Mouse (Mus musculus): Measurements from ENCODE around the gene Cend1. TPM values are rescaled to one million over a fixed set of nuclear protein-coding genes. Genes with fewer than 3 reads are reported as not detected.
A peak's percentile ranks its signal among the peaks of the same experiment; 100 is the strongest.
"Not testable (repeated sequence)": the region's sequence is repeated elsewhere in the genome, so short reads cannot be mapped to it uniquely, and the experiment has no call there.

Cend1 gene
- polyA plus RNA-seq, 1 experiment from 2014 or later: 8.9 TPM

- Histone ChIP-seq H3K36me3 (peaks cover 45% of the 10 kb centered on the region), H3K4me3 (peak overlapping the region; percentile 22; the same call in 1 of the 2 replicates), H3K27me3 (ENCODE audit: low read depth, poor library complexity, severe bottlenecking) (no peaks in the 10 kb centered on the region), H3K27ac (replicated peaks) (peak overlapping the region; percentile 69), H3K9me3 (replicated peaks) (no peaks in the 10 kb centered on the region), H3K4me1 (peaks cover 16% of the 10 kb centered on the region)
- DNase-seq (ENCODE audit: low spot score): peak; percentile 87
- 14% methylated on average over 11 of the region's 11 CpGs for WGBS
Measured at GRCm38 (mm10) chr7:141408833-141409232, 20.5 kb downstream of the Cend1 start.

- not testable (repeated sequence) for DNase-seq (ENCODE audit: low spot score); H3K27me3 ChIP-seq (ENCODE audit: low read depth, poor library complexity, severe bottlenecking); H3K4me3 ChIP-seq; H3K4me1 ChIP-seq; H3K27ac ChIP-seq (replicated peaks); H3K9me3 ChIP-seq (replicated peaks)
- whole genome bisulfite sequencing: 96% methylated on average over 7 of the region's 7 CpGs
- H3K36me3 ChIP-seq: peaks cover 53% of the 10 kb centered on the region
Measured at GRCm38 (mm10) chr7:141407670-141408069, 21.6 kb downstream of the Cend1 start.

GRCm38 (mm10) chr7:141405466-141405865 lies 23.8 kb downstream of the Cend1 start:
- Histone ChIP-seq H3K36me3 (peaks cover 70% of the 10 kb centered on the region), H3K9me3 (replicated peaks) (no peaks in the 10 kb centered on the region), H3K27me3 (ENCODE audit: low read depth, poor library complexity, severe bottlenecking) (no peaks in the 10 kb centered on the region), H3K4me1 (peaks cover 6% of the 10 kb centered on the region), H3K27ac (replicated peaks) (no peak overlapping the region), H3K4me3 (no peak overlapping the region)
- DNase-seq (ENCODE audit: low spot score): no peak
- 82% methylated on average over 4 of the region's 4 CpGs for WGBS

DNA sequence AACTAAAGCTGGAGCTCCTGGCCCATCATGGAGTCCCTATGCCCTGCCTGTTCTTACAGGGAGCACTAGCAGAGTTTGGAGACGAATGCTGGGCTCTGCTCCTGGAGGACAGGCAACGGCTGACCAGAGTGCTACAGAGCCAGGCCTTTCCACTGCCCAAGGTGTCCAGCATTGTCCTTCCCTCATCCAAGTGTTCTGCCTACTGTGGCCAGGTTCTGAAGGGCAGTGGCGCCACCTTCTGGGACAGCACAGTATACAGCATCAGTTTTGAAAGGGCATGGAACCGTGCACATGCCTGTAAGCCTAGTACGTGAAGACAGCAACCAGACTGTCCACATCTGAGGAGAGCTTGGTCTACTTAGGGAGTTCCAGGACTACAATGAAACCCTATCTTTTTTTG lies 26.0 kb downstream of the Cend1 start:
- H3K4me1 ChIP-seq: no peaks in the 10 kb centered on the region

GRCm38 (mm10) chr7:141395348-141395747 lies 33.9 kb downstream of the Cend1 start:
- Histone ChIP-seq H3K4me1 (peaks cover 21% of the 10 kb centered on the region), H3K27ac (replicated peaks) (no peak overlapping the region), H3K4me3 (no peak overlapping the region), H3K27me3 (ENCODE audit: low read depth, poor library complexity, severe bottlenecking) (peaks cover 11% of the 10 kb centered on the region; the same call in 1 of the 2 replicates), H3K9me3 (replicated peaks) (no peaks in the 10 kb centered on the region), H3K36me3 (peaks cover 45% of the 10 kb centered on the region)
- 71% methylated on average over 1 of the region's 1 CpGs for WGBS
- no peak for DNase-seq (ENCODE audit: low spot score)

More for the DNA sequence above, 26.0 kb downstream of the Cend1 start:
- 51% methylated on average over 5 of the region's 5 CpGs for WGBS
- Histone ChIP-seq H3K9me3 (replicated peaks) (no peaks in the 10 kb centered on the region), H3K36me3 (peaks cover 70% of the 10 kb centered on the region), H3K27me3 (ENCODE audit: low read depth, poor library complexity, severe bottlenecking) (no peaks in the 10 kb centered on the region), H3K27ac (replicated peaks) (no peak overlapping the region), H3K4me3 (peak overlapping the region; percentile 9; the same call in 1 of the 2 replicates)
- peak; percentile 54 for DNase-seq (ENCODE audit: low spot score)

GRCm38 (mm10) chr7:141394771-141395170 lies 34.5 kb downstream of the Cend1 start:
- 18% methylated on average over 6 of the region's 6 CpGs for WGBS
- peak; percentile 80 for DNase-seq (ENCODE audit: low spot score)
- Histone ChIP-seq H3K27ac (replicated peaks) (no peak overlapping the region), H3K36me3 (peaks cover 39% of the 10 kb centered on the region), H3K27me3 (ENCODE audit: low read depth, poor library complexity, severe bottlenecking) (peaks cover 16% of the 10 kb centered on the region; the same call in 1 of the 2 replicates), H3K4me1 (peaks cover 21% of the 10 kb centered on the region), H3K9me3 (replicated peaks) (no peaks in the 10 kb centered on the region), H3K4me3 (no peak overlapping the region)

DNA sequence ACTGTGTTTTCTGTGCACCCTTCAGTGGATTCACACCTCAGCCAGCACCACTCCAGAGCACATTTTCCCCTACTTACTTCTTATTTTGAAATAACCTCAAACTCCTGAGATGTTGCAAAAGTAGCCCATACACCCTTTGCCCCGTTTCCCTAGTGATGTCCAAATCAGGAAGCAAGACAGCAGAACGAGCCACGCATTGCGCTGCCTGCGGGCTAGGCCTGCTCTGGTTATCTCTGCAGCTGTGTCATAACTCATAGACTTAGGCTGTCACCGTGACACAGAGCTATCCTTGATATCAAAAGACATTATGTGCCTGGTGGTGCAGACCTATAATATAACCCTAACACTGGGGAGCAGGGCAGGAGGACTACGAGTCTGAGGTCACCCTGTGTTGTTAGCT lies 35.1 kb downstream of the Cend1 start:
- peaks cover 33% of the 10 kb centered on the region for H3K36me3 ChIP-seq
- peaks cover 21% of the 10 kb centered on the region for H3K4me1 ChIP-seq
- WGBS: 90% methylated on average over 7 of the region's 7 CpGs
- H3K27ac ChIP-seq (replicated peaks): no peak overlapping the region
- no peak overlapping the region for H3K4me3 ChIP-seq
- no peak for DNase-seq (ENCODE audit: low spot score)
- peaks cover 22% of the 10 kb centered on the region; the same call in 1 of the 2 replicates for H3K27me3 ChIP-seq (ENCODE audit: low read depth, poor library complexity, severe bottlenecking)
- H3K9me3 ChIP-seq (replicated peaks): no peaks in the 10 kb centered on the region

DNA sequence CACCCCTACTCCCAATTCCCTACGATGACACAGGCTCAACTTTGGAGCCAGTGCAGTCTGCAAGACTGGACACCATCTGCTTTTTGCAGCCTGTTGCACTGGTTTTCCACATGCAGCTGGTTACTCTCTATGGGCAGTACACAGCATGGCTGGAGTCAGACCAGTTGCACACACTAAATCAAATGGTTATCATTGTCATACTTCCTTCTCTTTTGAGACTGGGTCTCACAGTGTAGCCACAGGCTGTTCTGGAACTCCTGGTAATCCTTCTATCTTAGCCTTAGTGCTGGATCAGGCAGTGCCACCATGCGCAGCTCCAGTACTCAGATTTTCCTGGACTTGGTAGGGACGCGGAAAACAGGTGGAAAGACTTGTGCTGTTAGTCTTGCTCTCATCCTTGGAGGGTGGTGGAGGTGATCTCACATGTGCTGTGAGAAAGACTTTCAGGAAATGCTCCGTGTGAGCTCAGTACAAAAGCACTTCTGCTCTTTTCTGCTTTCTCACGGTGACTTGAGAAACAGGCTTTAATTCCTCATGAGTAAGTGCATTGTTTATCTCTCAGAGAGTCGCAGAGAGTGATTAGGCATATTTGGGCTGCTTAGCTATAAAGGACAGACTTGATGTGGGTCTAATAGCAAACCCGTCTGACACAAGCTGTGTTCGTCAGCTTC lies 36.6 kb downstream of the Cend1 start:
- Histone ChIP-seq H3K4me3 (peak overlapping the region; percentile 80), H3K27ac (replicated peaks) (peak overlapping the region; percentile 88), H3K4me1 (peaks cover 21% of the 10 kb centered on the region), H3K36me3 (peaks cover 18% of the 10 kb centered on the region), H3K9me3 (replicated peaks) (no peaks in the 10 kb centered on the region), H3K27me3 (ENCODE audit: low read depth, poor library complexity, severe bottlenecking) (peaks cover 30% of the 10 kb centered on the region; the same call in 1 of the 2 replicates)
- no peak for DNase-seq (ENCODE audit: low spot score)
- 37% methylated on average over 9 of the region's 9 CpGs for WGBS

DNA sequence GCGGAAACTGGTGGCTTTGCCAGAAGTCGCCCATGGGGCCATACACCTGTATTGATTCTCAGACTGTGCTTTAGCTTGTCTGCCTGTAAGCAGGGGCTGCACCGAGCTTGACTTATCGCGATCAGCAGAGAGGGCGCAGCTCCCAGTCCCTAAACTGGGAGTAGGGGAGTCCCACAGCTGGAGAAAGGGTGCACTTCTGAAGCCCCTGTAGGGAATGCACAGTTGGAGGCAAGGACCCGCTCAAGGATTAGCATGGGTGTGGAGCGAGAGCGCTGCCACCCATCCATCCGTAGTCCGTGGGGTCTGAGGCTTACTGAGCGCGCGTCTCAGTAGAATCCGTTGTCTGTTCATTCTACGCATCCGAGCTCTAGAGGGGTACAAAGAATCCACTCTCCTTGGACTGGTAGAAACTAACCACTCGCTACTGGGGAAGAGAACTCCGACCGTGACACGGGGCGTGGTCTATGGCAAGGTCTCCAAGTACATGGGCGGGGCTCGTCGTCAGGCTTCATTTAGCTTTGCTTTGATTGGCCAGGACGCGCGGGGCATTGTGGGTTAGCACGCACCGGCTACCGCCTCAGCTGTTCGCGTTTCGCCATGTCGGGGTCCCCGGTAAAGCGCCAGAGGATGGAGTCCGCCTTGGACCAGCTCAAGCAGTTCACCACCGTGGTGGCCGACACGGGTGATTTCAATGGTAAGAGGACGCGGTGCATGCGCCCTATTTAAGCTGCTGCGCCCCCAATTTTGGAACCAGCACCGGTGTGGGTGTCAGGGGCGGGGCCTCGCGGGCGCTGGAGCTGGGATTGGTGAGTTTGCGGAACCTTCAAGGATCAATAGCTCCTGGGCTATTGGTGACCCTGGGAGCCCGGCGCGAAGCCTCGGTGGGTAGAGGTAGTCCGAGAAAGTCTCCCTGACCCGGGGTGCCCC lies 37.4 kb downstream of the Cend1 start, which contains the start of gene Taldo1:
Taldo1 (plus strand) TSS at position 575 of the 927 bp plus-strand sequence.
- Histone ChIP-seq H3K27me3 (ENCODE audit: low read depth, poor library complexity, severe bottlenecking) (peaks cover 30% of the 10 kb centered on the region; the same call in 1 of the 2 replicates), H3K4me3 (peak within 1 kb of the TSS; percentile 80), H3K36me3 (peaks cover 13% of the 10 kb centered on the region), H3K27ac (replicated peaks) (peak within 1 kb of the TSS; percentile 88), H3K9me3 (replicated peaks) (no peaks in the 10 kb centered on the region), H3K4me1 (peaks cover 21% of the 10 kb centered on the region)
- peak; percentile 97 for DNase-seq (ENCODE audit: low spot score)
- WGBS: under 1% methylated on average over 57 of the region's 57 CpGs

DNA sequence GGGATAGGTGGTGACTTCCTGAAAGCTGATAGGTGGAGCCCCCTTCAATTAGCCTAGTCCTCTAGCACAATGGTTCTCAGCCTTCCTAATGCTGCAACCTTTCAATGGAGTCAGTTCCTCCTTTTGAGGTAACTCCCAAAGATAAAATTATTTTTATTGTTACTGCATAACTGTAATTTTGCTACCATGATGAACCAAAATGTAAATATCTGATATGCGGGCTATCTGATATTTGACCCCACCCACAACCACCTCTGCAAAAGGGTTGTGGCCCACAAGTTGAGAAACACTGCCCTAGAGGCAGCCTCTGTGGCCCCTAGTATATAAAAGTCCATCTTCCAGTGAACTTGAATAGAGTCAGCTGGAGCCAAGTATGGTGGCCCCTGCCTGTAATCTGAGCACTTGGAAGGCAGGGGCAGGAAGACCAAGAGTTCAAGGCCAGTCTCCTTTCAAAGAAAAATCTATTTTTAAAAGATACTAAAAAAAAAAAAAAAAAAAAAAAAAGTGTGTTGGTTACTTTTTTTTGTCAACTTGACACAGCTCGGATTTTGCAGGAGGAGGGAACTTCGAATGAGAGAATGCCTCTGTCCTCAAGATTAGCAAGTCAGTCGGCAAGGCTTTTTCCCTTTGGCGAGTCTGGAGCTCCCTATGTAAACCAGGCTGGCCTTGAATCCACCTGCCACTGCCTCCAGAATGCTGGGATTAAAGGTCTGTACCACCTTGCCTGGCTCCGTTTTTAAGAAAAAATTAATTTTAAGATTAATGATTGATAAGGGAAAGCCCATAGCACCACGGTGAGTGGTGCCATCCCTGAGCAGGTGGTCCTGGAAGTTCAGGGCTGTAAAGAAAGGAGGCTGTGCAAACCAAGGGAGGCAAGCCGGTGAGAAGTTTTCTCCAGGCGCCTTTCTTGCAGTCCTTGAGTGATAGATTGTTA lies 38.7 kb downstream of the Cend1 start:
- Histone ChIP-seq H3K4me3 (0 out of 2 replicates have a peak overlapping the region, but pooled peaks have one; percentile 80), H3K9me3 (replicated peaks) (no peaks in the 10 kb centered on the region), H3K27me3 (ENCODE audit: low read depth, poor library complexity, severe bottlenecking) (peaks cover 30% of the 10 kb centered on the region; the same call in 1 of the 2 replicates), H3K27ac (replicated peaks) (no peak overlapping the region), H3K4me1 (peaks cover 21% of the 10 kb centered on the region), H3K36me3 (0 out of 2 replicates have a peak, but pooled peaks cover under 1% of the 10 kb centered on the region)
- DNase-seq (ENCODE audit: low spot score): no peak
- WGBS: 62% methylated on average over 9 of the region's 9 CpGs

DNA sequence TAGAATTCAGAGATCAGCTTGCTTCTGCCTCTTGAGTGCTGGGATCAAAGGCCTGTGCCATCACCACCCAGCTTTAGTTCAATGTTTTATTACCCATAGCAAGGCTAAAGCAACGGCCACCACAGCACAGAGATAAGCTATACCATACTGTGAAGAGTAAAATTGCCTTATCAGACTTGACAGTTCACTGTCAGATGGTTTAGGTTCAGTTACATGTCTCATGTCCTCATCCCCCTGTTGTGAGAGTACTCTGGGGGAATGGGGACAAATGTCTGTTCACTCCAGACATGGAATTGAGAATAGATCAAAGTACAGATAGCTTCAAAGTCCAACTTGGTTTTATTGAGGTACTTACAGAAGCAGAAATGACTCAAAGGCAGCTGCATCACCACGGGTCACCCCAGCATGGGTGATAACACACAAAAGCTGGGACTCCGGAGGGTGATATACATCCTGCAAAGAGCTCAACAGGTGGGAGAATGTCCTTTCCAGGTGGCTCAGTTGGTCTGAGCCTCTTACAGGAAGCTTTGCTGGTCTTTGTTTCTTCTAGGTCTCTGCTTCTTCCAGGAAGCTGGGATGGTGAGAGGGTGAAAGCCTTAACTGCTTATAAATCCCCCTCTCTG lies 40.7 kb downstream of the Cend1 start:
- no peak for DNase-seq (ENCODE audit: low spot score)
- Histone ChIP-seq H3K36me3 (no peaks in the 10 kb centered on the region), H3K4me1 (peaks cover 20% of the 10 kb centered on the region), H3K27ac (replicated peaks) (no peak overlapping the region), H3K4me3 (no peak overlapping the region), H3K9me3 (replicated peaks) (no peaks in the 10 kb centered on the region), H3K27me3 (ENCODE audit: low read depth, poor library complexity, severe bottlenecking) (peaks cover 30% of the 10 kb centered on the region; the same call in 1 of the 2 replicates)
- 64% methylated on average over 3 of the region's 3 CpGs for WGBS
